ENCODE assay signal across 9 mouse cellular contexts in genomic region chr5:36869186-36869577, GRCm38 (mm10). TPM values are rescaled to one million over a fixed set of nuclear protein-coding genes. Genes with fewer than 3 reads are reported as not detected.
DNase-seq lines count a peak whose midpoint lies in the region; ATAC-seq and TF ChIP-seq lines count a peak whose summit lies in the region.
"Had no signal": no experiment of that assay in that cellular context is flagged by ENCODE, and none has a peak within 500 bp of the region (broad histone marks: within the 10 kb centered on the region; RNA-seq: fewer than 3 reads in every experiment).

No protein-coding gene starts in this region.

- peaks cover 34% of the 10 kb centered on the region for H3K4me1 ChIP-seq in hindbrain, embryonic 13.5 days (replicated peaks)
- peaks cover 33% of the 10 kb centered on the region for H3K4me1 ChIP-seq in neural tube, embryonic 15.5 days
- H3K4me1 ChIP-seq in liver, embryonic 12.5 days: no peaks in the 10 kb centered on the region
- no peaks in the 10 kb centered on the region for H3K4me1 ChIP-seq in heart, adult 2 months (ENCODE audit: control insufficient read depth, insufficient read depth, low read length)

- peak overlapping the region; percentile 60 for H3K4me3 ChIP-seq in left cerebral cortex, adult 2 months
- peak overlapping the region; percentile 64 for H3K4me3 ChIP-seq in hindbrain, embryonic 13.5 days
- H3K4me3 ChIP-seq in neural tube, embryonic 15.5 days (replicated peaks): peak overlapping the region; percentile 67
- H3K4me3 ChIP-seq in liver, embryonic 12.5 days: no peak overlapping the region
- H3K4me3 ChIP-seq in heart, adult 2 months: no peak overlapping the region

- H3K9ac ChIP-seq in hindbrain, embryonic 13.5 days: peak overlapping the region; percentile 83
- peak overlapping the region; percentile 80 for H3K9ac ChIP-seq in neural tube, embryonic 15.5 days (replicated peaks)
- no peak overlapping the region for H3K9ac ChIP-seq in liver, embryonic 12.5 days
- H3K9ac ChIP-seq in heart, adult 2 months (ENCODE audit: low read depth, low read length): no peak overlapping the region

- ATAC-seq in hindbrain, embryonic 13.5 days (ENCODE audit: low FRiP score): 0 out of 2 replicates have a peak, but pooled peaks have one; percentile 1
- peak; percentile 15 for ATAC-seq in neural tube, embryonic 15.5 days (ENCODE audit: low FRiP score)
- ATAC-seq in liver, embryonic 12.5 days: no peak

- no peak for TF ChIP-seq EP300 in heart, adult 2 months (IDR thresholded peaks at IDR 0.05; ENCODE audit: insufficient read depth, low read depth, low read length)

- no peak for TF ChIP-seq CTCF in left cerebral cortex, adult 2 months (IDR thresholded peaks at IDR 0.05)
- TF ChIP-seq CTCF in heart, adult 2 months (IDR thresholded peaks at IDR 0.05): no peak

- H3K27me3 ChIP-seq in hindbrain, embryonic 13.5 days: peaks cover 100% of the 10 kb centered on the region
- peaks cover 35% of the 10 kb centered on the region for H3K27me3 ChIP-seq in neural tube, embryonic 15.5 days (replicated peaks)
- peaks cover 98% of the 10 kb centered on the region for H3K27me3 ChIP-seq in liver, embryonic 12.5 days (replicated peaks)
- H3K27me3 ChIP-seq in heart, adult 2 months (ENCODE audit: control insufficient read depth, insufficient read depth, low read length): peaks cover 15% of the 10 kb centered on the region

- H3K79me2 ChIP-seq in heart, adult 2 months (replicated peaks; ENCODE audit: control insufficient read depth, insufficient read depth, low read length): no peaks in the 10 kb centered on the region

- no peaks in the 10 kb centered on the region for H3K36me3 ChIP-seq in hindbrain, embryonic 13.5 days
- H3K36me3 ChIP-seq in neural tube, embryonic 15.5 days: no peaks in the 10 kb centered on the region
- H3K36me3 ChIP-seq in liver, embryonic 12.5 days: no peaks in the 10 kb centered on the region
- no peaks in the 10 kb centered on the region for H3K36me3 ChIP-seq in heart, adult 2 months (ENCODE audit: control insufficient read depth, insufficient read depth, low read length)

- peak overlapping the region; percentile 99 for H3K27ac ChIP-seq in left cerebral cortex, adult 2 months
- peak overlapping the region; percentile 84 for H3K27ac ChIP-seq in hindbrain, embryonic 13.5 days
- H3K27ac ChIP-seq in neural tube, embryonic 15.5 days (replicated peaks): peak overlapping the region; percentile 88
- no peak overlapping the region for H3K27ac ChIP-seq in liver, embryonic 12.5 days
- H3K27ac ChIP-seq in heart, adult 2 months: no peak overlapping the region

- peak overlapping the region; percentile 87 for H3K4me2 ChIP-seq in hindbrain, embryonic 13.5 days
- peak overlapping the region; percentile 83 for H3K4me2 ChIP-seq in neural tube, embryonic 15.5 days
- H3K4me2 ChIP-seq in liver, embryonic 12.5 days: no peak overlapping the region

- DNase-seq in left cerebral cortex, adult 2 months (ENCODE audit: extremely low spot score in 1 of 2, low spot score in 2 of 2): peak in 1 of 2 experiments; percentile 38
- no peak for DNase-seq in left cerebral cortex, adult 11 months (ENCODE audit: low spot score)
- peak; percentile 77 for DNase-seq in cerebellum, postnatal 25 days
- DNase-seq in layer of hippocampus, adult 11-12 months (ENCODE audit: low spot score): no peak
- no peak for DNase-seq in heart, adult 2 months

- TF ChIP-seq POLR2A in heart, adult 2 months (IDR thresholded peaks at IDR 0.05; ENCODE audit: insufficient read depth, low read depth, low read length): no peak

- H3K9me3 ChIP-seq in hindbrain, embryonic 13.5 days: 0 out of 2 replicates have a peak, but pooled peaks cover 4% of the 10 kb centered on the region
- H3K9me3 ChIP-seq in neural tube, embryonic 15.5 days (replicated peaks): no peaks in the 10 kb centered on the region
- H3K9me3 ChIP-seq in liver, embryonic 12.5 days (replicated peaks): no peaks in the 10 kb centered on the region

- intact Hi-C loops in left cerebral cortex, adult 2 months (cut with DNase I): loop anchor here (2.0 kb wide), 3 partner anchors 16 to 30 kb away; no protein-coding TSS in a partner anchor
- intact Hi-C loops in heart, adult 2 months (cut with DNase I): no loop called here

- 2% methylated on average over 7 of the region's 7 CpGs for WGBS in hindbrain, embryonic 13.5 days
- WGBS in neural tube, embryonic 15.5 days: 0% methylated on average over 7 of the region's 7 CpGs
- 6% methylated on average over 7 of the region's 7 CpGs for WGBS in liver, embryonic 12.5 days (ENCODE audit: insufficient replicate concordance)
- WGBS in heart, adult 2 months: 2% methylated on average over 7 of the region's 7 CpGs

RNA-seq across cellular contexts. Expression of gene Ppp2r2c, which starts 0.9 kb away (rescaled TPM):
- total RNA-seq in left cerebral cortex, adult 2 months (2021): 100 to 1,000 TPM; 448 to 462 TPM
- 24.6 and 26.7 TPM in 2 replicates for polyA plus RNA-seq in hindbrain, embryonic 13.5 days (2015; fragmentation: Nextera tagmentation; extraction: Ambion mirVana)
- polyA plus RNA-seq in neural tube, embryonic 15.5 days (2015; fragmentation: Nextera tagmentation; extraction: Ambion mirVana): 56.3 and 72.9 TPM in 2 replicates
- polyA plus RNA-seq in liver, embryonic 12.5 days (2016; fragmentation: Nextera tagmentation; extraction: Ambion mirVana): 0.08 TPM in 1 of 2 replicates, not detected in the other
- under 1 TPM; 0.78 to 0.96 TPM for total RNA-seq in heart, adult 2 months (2021)
- polyA plus RNA-seq in heart, adult 2 months (2012; rRNA removed): 0.06 and 0.12 TPM in 2 replicates
- total RNA-seq: hematopoietic stem cell, adult 5-6 weeks had no signal

RNA-seq across cellular contexts. Expression of gene Man2b2, which starts 38.7 kb away (rescaled TPM):
- 10 to 100 TPM; 25.3 to 25.8 TPM for total RNA-seq in left cerebral cortex, adult 2 months (2021)
- polyA plus RNA-seq in hindbrain, embryonic 13.5 days (2015; fragmentation: Nextera tagmentation; extraction: Ambion mirVana): 12.1 and 12.3 TPM in 2 replicates
- polyA plus RNA-seq in neural tube, embryonic 15.5 days (2015; fragmentation: Nextera tagmentation; extraction: Ambion mirVana): 13.2 and 14.4 TPM in 2 replicates
- 11.5 and 12.6 TPM in 2 replicates for polyA plus RNA-seq in liver, embryonic 12.5 days (2016; fragmentation: Nextera tagmentation; extraction: Ambion mirVana)
- 10 to 100 TPM; 20.3 to 20.6 TPM for total RNA-seq in heart, adult 2 months (2021)
- polyA plus RNA-seq in heart, adult 2 months (2012; rRNA removed): 24.1 and 32.1 TPM in 2 replicates

Comparison
In these comparisons a context has a peak if more than half of its experiments do, and no peak if none do; other contexts are left out.
1. DNase-seq: peak in cerebellum, postnatal 25 days (2 of 2); none in left cerebral cortex, adult 11 months (single experiment), layer of hippocampus, adult 11-12 months (single experiment) and heart, adult 2 months (0 of 2).
2. H3K27ac ChIP-seq: peak in left cerebral cortex, adult 2 months (single experiment), hindbrain, embryonic 13.5 days (single experiment) and neural tube, embryonic 15.5 days (single experiment); none in liver, embryonic 12.5 days (single experiment) and heart, adult 2 months (single experiment).
3. H3K4me3 ChIP-seq: peak in left cerebral cortex, adult 2 months (single experiment), hindbrain, embryonic 13.5 days (single experiment) and neural tube, embryonic 15.5 days (single experiment); none in liver, embryonic 12.5 days (single experiment) and heart, adult 2 months (single experiment).
4. H3K9ac ChIP-seq: peak in hindbrain, embryonic 13.5 days (single experiment) and neural tube, embryonic 15.5 days (single experiment); none in liver, embryonic 12.5 days (single experiment) and heart, adult 2 months (single experiment).
5. RNA of gene Ppp2r2c, which starts 0.9 kb away (polyA plus RNA-seq): 56.3 to 72.9 TPM in neural tube, embryonic 15.5 days and 24.6 to 26.7 TPM in hindbrain, embryonic 13.5 days; 0.08 TPM in liver, embryonic 12.5 days and 0.06 to 0.12 TPM in heart, adult 2 months; every median in the first group is over 10 times any median in the second.